ENCODE assay signal across 21 mouse cellular contexts in the genomic region with DNA sequence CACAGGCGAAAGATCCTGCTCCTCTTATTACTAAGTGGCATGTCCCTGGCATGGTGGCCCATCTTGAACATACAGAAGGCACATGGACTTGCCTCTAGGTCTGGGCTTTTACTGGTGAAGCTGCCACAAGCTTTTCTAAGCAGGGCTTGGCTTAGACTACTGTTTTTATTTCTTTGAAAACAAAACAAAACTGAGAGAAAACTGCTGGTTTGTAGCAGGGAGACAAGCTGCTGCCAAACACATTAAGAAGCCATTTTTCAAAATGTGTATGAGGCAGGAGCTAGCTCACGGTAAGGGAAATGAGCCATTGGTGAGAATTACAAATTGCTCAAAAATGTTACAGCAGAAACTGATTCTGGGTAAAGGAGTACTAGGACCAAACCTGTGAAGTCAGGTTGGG. TPM values are rescaled to one million over a fixed set of nuclear protein-coding genes. Genes with fewer than 3 reads are reported as not detected.
"Had no signal": no experiment of that assay in that cellular context is flagged by ENCODE, and none has a peak within 500 bp of the region (broad histone marks: within the 10 kb centered on the region; RNA-seq: fewer than 3 reads in every experiment).

No protein-coding gene starts in this region.

- H3K27me3 ChIP-seq: limb, embryonic 13.5 days; liver, embryonic 12.5 days; liver, embryonic 15.5 days; midbrain, embryonic 12.5 days; midbrain, embryonic 15.5 days; neural tube, embryonic 12.5 days; neural tube, embryonic 15.5 days had no signal

- H3K4me1 ChIP-seq: limb, embryonic 13.5 days; liver, embryonic 12.5 days; liver, embryonic 15.5 days; midbrain, embryonic 12.5 days; midbrain, embryonic 15.5 days; neural tube, embryonic 12.5 days; neural tube, embryonic 15.5 days had no signal

- H3K27ac ChIP-seq: limb, embryonic 10.5 days; limb, embryonic 13.5 days; liver, embryonic 12.5 days; liver, embryonic 15.5 days; macrophage; midbrain, embryonic 12.5 days; midbrain, embryonic 15.5 days; neural tube, embryonic 12.5 days; neural tube, embryonic 15.5 days had no signal

- H3K36me3 ChIP-seq: limb, embryonic 10.5 days; limb, embryonic 13.5 days; liver, embryonic 12.5 days; liver, embryonic 15.5 days; midbrain, embryonic 12.5 days; midbrain, embryonic 15.5 days; neural tube, embryonic 12.5 days; neural tube, embryonic 15.5 days had no signal

- H3K4me3 ChIP-seq: limb, embryonic 10.5 days; limb, embryonic 13.5 days; liver, embryonic 12.5 days; liver, embryonic 15.5 days; midbrain, embryonic 12.5 days; midbrain, embryonic 15.5 days; neural tube, embryonic 12.5 days; neural tube, embryonic 15.5 days had no signal

- H3K9ac ChIP-seq: limb, embryonic 13.5 days; liver, embryonic 12.5 days; liver, embryonic 15.5 days; midbrain, embryonic 12.5 days; midbrain, embryonic 15.5 days; neural tube, embryonic 12.5 days; neural tube, embryonic 15.5 days had no signal

- ATAC-seq: inflammation-experienced regulatory T-cells, adult 6 months; intestine, embryonic 16.5 days; liver, embryonic 12.5 days; midbrain, embryonic 15.5 days had no signal

- H3K9me3 ChIP-seq: limb, embryonic 10.5 days; limb, embryonic 13.5 days; liver, embryonic 12.5 days; liver, embryonic 15.5 days; midbrain, embryonic 12.5 days had no signal

- H3K4me2 ChIP-seq: limb, embryonic 13.5 days; liver, embryonic 12.5 days; liver, embryonic 15.5 days; midbrain, embryonic 12.5 days; midbrain, embryonic 15.5 days; neural tube, embryonic 12.5 days; neural tube, embryonic 15.5 days had no signal

- DNase-seq: kidney, adult 8-10 months; kidney, postnatal 10 days; kidney, postnatal 4 days; liver; lung, adult 18-20 months; right cerebral cortex, adult 18-20 months; right cerebral cortex, postnatal 14 days; right cerebral cortex, postnatal 4 days; thymus, adult 18-20 months; thymus, postnatal 36 days had no signal

RNA-seq across cellular contexts. Expression of gene Col6a1, which starts 24.5 kb away (rescaled TPM):
- polyA plus RNA-seq: inflammation-experienced regulatory T-cells, adult 6 months had no signal
